Mouse (Mus musculus) Patski (cell line): ENCODE data around the gene Kcna10. TPM values are rescaled to one million over a fixed set of nuclear protein-coding genes. Genes with fewer than 3 reads are reported as not detected.

Experiments
- ATAC-seq: fragments of 100-300 bp; one replicate; pipeline ENCODE4 v1.8.0; 2021
- CTCF ChIA-PET: fragments of 350-600 bp; sonication (Branson Sonifier 250); formaldehyde crosslinking; loops from one replicate; lab custom pipeline; 2022; ENCODE audit warnings: inconsistent platforms; lab: Charles Lee
- POLR2A ChIA-PET: fragments of 350-600 bp; sonication (Branson Sonifier 250); formaldehyde crosslinking; loops from one replicate; lab custom pipeline; 2022; ENCODE audit warnings: antibody characterized with exemption, inconsistent platforms; lab: Charles Lee
- DNase-seq: peaks from one replicate; pipeline ENCODE4 v3.0.0-alpha.2; 2011; ENCODE audit warnings: low read depth, low spot score
- H3K27me3 ChIP-seq: fragments of 371-371 bp; one replicate; pipeline ENCODE4 v1.5.1; 2021
- CTCF ChIP-seq: fragments of 100-300 bp; IDR thresholded peaks from one replicate; pipeline ENCODE4 v1.5.1; 2021
- in situ Hi-C: fragments of 300-500 bp; cut with MboI; formaldehyde crosslinking; loops from 3 replicates; pipeline ENCODE4 v1.11.1; 2018; ENCODE audit warnings: low pct_unique_long_range_greater_than_20kb, mixed read lengths
- polyA plus RNA-seq: library from polyadenylated mRNA; unstranded; gene quantifications from one replicate; pipeline ENCODE4 v1.2.3, GENCODE M21; 2021

Kcna10 gene
- not detected for polyA plus RNA-seq

DNA sequence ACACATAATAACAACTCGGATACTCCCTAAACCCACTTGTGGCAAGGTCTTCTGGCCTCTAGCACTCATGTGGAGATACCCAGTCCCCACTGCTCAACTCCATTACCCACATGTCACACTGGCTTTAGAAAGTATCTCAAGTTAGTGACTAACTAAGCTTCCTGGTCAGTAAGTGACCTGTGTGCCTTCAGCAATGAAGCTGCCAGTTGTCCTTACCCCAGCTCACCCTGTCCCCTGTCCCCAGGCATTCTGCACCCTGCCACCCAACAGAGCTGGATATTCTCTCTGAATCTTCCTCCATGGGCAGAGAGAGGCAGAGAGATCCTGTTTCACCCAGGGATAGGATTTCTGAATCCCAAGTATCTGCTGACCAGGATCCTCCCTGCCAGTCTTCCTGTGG is at the start of gene Kcna10:
Kcna10 (plus strand) TSS at position 301 of the 400 bp plus-strand sequence.
- DNase-seq, result no peak
- H3K27me3 ChIP-seq, result no peaks in the 10 kb centered on the region
- ATAC-seq, result no peak
- TF ChIP-seq CTCF, result no peak
- in situ Hi-C loops, result no loop called here
- ChIA-PET CTCF (interaction anchor here (0.6 kb wide), 1 partner anchor 16 kb away, joined by 3 read pairs; no protein-coding TSS in a partner anchor), POLR2A (no interaction called here)

DNA sequence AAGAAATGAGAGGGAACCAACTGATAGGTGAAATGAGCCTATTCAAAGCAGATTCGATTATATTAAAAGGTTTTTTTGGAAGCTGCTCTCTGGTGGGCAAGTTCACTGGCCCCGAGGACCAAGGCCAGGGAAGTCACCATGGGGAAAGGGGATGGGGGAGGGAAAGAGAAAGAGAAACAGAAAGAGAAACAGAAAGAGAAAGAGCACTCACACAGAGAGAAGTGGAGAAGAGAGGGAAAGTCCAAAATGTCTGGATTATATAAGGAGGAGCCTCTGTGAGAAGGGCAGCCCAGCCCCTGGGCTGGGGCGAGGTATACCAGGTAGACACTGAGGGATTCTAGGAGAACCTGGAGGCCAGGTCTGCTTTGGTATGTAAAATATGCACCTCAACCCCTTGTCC is 48.4 kb upstream of the Kcna10 start:
- no peak for TF ChIP-seq CTCF
- in situ Hi-C loops, result no loop called here
- ChIA-PET CTCF (no interaction called here), POLR2A (no interaction called here)
- DNase-seq (no peak), ATAC-seq (no peak)
- H3K27me3 ChIP-seq, result peaks cover 5% of the 10 kb centered on the region

DNA sequence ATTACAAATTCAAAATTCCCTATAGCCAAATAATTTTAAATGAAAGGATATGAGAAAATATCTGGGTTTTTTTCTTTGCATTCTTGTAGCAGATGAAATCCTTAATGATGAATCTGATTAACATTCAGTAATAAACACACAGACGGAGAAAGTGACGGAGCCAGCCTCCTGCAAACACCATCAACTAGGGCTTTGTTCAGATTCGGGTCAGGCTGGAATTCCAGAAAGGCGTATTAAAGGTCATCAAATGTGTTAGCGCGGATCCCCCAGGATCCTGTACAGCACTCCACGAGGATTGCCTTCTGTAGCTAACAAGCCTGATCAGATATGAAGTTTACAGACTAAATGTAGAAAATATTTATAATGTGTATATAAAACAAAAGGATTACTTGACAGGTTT is 35.7 kb upstream of the Kcna10 start:
- no peak for ATAC-seq
- ChIA-PET POLR2A (no interaction called here), CTCF (no interaction called here)
- DNase-seq, result no peak
- peaks cover 5% of the 10 kb centered on the region for H3K27me3 ChIP-seq
- TF ChIP-seq CTCF, result no peak
- in situ Hi-C loops, result no loop called here

DNA sequence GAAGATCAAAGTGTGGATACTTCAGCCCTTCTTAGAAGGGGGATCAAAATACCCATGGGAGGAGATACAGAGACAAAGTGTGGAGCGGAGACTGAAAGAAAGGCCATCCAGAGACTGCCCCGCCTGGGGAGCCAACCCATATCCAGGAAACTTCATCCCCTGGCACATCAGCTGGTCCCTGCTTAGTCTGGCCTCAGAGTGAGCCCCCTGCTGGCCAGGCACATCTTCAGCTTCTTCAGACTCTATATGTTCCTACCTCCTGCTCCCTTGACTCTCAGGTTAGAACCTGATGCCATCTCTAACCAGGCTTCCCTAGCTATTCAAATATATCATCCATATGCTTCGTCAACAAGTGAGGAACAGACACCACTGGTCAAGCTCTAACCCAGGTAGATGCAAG is 33.9 kb upstream of the Kcna10 start:
- peak; percentile 70 for TF ChIP-seq CTCF
- in situ Hi-C loops, result no loop called here
- ChIA-PET CTCF (interaction anchor here (1.1 to 2.2 kb wide), 4 partner anchors 8 to 55 kb away, joined by 3 to 11 read pairs (median 6); no protein-coding TSS in a partner anchor), POLR2A (no interaction called here)
- no peak for DNase-seq
- H3K27me3 ChIP-seq, result peaks cover 5% of the 10 kb centered on the region
- ATAC-seq, result peak; percentile 44

DNA sequence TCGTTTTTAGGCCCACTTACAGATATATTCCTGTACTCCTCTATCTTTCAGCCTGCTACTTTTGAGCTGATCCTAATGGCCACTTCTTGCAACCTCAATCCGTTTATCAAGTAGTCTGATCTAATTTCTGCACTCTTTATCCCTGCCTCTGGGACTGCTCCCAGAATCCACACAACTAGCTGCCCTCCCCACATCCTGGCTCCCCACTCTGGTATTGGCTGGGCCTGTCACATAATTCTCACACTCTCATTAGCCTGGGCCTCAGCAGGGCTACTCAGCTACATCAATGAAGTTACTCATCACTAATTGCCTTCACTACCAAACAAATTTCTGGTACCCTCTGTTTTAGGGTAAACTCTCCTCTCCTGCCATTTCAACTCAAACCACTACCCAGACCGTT is 32.4 kb upstream of the Kcna10 start:
- ChIA-PET POLR2A (no interaction called here), CTCF (interaction anchor here (0.9 to 1.2 kb wide), 3 partner anchors 9 to 14 kb away, joined by 3 to 5 read pairs (median 3); no protein-coding TSS in a partner anchor)
- H3K27me3 ChIP-seq, result peaks cover 5% of the 10 kb centered on the region
- no peak for TF ChIP-seq CTCF
- in situ Hi-C loops, result no loop called here
- no peak for ATAC-seq
- no peak for DNase-seq

DNA sequence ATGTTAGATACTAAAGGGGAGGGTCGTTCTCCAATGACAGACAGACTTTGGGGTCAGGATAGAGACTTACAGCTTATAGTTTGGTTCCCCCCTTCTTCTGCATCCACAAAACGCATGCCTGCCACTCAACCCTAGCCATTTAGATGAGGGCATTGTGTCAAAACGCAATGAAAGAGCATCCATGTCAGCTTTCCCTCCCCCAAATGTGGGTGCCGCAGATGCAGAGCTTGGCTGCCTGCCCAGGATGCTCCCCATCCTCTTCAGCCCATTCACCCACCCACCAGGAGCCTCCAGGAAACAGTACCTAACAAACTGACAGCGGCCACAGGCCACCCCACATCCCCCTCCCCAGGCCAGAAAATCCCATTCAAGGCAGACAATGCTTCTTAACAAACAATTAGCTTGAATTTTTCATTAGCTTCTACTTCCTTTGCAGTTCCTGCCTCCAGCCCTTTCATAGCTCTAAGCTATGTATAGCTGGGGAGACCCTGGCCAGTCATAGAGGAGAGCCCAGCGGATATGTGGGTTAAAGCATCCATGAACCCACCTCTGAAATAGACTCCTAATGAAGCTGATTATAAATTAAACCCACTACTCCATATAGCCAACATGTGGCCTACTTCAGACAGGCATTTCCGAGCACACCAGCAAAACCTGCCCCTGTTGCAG is 31.9 kb upstream of the Kcna10 start:
- TF ChIP-seq CTCF, result no peak
- CTCF ChIA-PET, result interaction anchor here (0.9 to 1.2 kb wide), 3 partner anchors 8 to 14 kb away, joined by 3 to 5 read pairs (median 3); no protein-coding TSS in a partner anchor
- ATAC-seq (no peak), DNase-seq (no peak)
- peaks cover 5% of the 10 kb centered on the region for H3K27me3 ChIP-seq
- POLR2A ChIA-PET, result no interaction called here
- in situ Hi-C loops, result no loop called here

DNA sequence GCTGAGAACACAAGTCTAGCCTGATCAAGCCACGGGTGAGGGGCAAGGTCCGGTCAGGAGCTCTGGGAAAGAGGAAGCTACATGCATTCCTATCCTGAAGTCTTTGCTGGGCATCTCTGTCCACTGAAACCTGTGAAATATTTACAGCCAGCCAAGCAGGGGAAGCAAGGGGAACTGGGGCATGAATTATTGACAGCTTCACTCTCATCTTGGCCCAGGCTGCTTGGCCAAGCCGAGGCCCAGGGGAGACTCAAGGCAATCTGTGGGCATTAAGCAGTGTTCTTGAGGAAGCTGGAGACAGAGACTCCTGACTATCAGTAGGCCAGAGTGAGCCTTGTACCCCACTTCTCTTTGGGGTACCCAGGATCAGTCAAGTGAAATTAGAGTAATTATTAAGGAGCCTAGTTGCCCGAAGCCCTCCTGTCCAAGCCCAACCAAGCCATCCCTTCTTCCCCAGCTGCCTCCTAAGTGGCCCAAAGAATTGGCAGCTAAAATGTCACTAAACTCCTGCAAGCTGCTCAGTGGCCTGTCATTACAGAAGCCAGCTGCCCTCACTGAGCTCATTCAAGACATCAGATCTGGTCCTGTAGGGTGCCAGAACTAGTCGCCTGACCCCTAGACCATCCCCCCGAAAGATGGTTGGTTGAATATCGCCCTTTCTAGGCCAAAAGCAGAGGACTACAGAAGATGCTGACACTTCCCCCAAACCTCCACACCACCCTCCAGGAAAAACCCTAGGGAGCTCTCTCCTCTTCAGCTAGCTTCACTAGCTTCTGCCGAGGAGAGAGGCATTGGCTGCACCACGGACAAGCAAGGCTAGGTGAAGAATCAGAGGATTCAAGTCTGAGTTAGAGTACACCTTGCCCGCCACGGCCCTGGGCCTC is 28.8 kb upstream of the Kcna10 start:
- CTCF ChIA-PET, result interaction anchor here (1.3 to 1.4 kb wide), 2 partner anchors 14 to 59 kb away, joined by 3 to 4 read pairs; no protein-coding TSS in a partner anchor
- ATAC-seq (no peak), DNase-seq (no peak)
- in situ Hi-C loops, result no loop called here
- TF ChIP-seq CTCF, result no peak
- H3K27me3 ChIP-seq, result no peaks in the 10 kb centered on the region
- POLR2A ChIA-PET, result no interaction called here

DNA sequence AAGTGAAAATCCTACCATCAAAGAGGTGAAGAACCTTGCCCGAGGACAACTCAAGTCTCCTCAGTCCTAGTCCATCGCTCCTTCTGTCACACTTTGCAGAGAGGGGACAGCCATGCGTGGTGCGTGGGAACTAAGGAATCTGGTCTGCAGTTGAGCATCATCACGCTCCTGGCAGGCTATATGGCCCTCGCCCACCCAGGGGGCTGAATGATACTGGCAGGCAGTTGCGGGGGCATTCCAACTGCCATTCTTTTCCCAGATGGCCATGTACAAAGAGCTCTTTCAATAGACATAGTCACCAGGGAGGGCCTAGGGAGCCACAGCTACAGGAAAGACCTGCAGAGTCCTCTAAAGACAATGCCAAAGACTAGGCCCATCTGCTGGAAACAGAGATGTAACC is 24.0 kb upstream of the Kcna10 start:
- CTCF ChIA-PET, result interaction anchor here (2.0 kb wide), 1 partner anchor 8 kb away, joined by 5 read pairs; no protein-coding TSS in a partner anchor
- peaks cover 8% of the 10 kb centered on the region for H3K27me3 ChIP-seq
- no peak for ATAC-seq
- in situ Hi-C loops, result no loop called here
- no peak for TF ChIP-seq CTCF
- POLR2A ChIA-PET, result no interaction called here
- no peak for DNase-seq

DNA sequence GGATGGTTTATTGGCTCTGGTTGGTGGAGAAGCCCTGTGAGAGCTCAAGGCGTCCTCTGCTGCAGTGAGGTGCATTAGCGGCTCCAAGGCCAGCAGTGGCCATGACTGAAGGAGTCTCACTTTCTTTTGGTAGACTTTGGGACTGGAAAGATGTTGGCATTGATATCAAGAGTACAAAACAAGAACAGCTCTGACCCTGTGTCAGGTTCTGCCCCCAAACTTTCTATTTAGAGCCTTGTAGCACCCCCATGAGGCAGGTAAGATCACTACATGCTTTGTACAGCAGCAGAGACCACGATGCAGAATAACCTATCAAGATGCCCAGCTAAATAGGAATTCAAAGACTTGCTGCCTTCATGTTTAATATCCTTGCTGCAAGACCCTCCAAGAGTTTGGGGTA is 23.4 kb upstream of the Kcna10 start:
- H3K27me3 ChIP-seq, result peaks cover 8% of the 10 kb centered on the region
- ATAC-seq (no peak), DNase-seq (no peak)
- ChIA-PET CTCF (interaction anchor here (2.0 kb wide), 1 partner anchor 8 kb away, joined by 5 read pairs; no protein-coding TSS in a partner anchor), POLR2A (no interaction called here)
- in situ Hi-C loops, result no loop called here
- no peak for TF ChIP-seq CTCF

DNA sequence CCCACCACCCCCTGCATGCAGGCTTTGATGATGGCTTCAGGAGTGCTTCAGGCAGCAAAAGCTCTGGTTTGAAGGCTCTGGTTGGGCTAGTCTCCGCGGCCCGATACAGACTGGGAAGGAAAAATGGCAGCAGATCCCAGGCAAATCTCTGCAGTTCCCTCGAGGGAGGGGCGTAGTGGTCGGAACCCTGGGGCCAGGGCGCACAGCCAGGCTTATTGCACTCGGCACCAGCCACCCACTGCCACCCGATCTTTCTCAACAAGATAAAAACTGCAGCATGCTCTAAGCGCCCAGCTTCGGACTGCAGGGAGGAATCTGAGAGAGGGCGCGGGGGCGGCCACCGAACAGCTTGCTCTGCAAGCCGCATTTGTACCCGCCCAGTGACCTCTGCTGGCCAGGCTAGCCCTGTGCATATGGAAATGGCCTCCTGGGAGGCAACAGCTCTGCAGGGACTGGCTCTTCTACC is 23.0 kb upstream of the Kcna10 start:
- ATAC-seq (no peak), DNase-seq (no peak)
- no peak for TF ChIP-seq CTCF
- CTCF ChIA-PET, result interaction anchor here (2.0 kb wide), 1 partner anchor 9 kb away, joined by 5 read pairs; no protein-coding TSS in a partner anchor
- in situ Hi-C loops, result no loop called here
- peaks cover 8% of the 10 kb centered on the region for H3K27me3 ChIP-seq
- POLR2A ChIA-PET, result no interaction called here
